Mouse (Mus musculus) liver, postnatal 0 days (tissue): Measurements from ENCODE around the gene Tmem30a.

Experiments used
- CTCF ChIP-seq: sonication (generic); IDR thresholded peaks from 2 replicates; pipeline ENCODE4 v1.5.1; 2016; ENCODE audit warnings: antibody characterized with exemption, low read depth
- EP300 ChIP-seq: IDR thresholded peaks from 2 replicates; pipeline ENCODE4 v1.6.1; 2016; ENCODE audit warnings: antibody characterized with exemption, low read depth, mild to moderate bottlenecking

GRCm38 (mm10) chr9:79809411-79809810, 16.1 kb upstream of the Tmem30a start:
- TF ChIP-seq EP300, result no peak
- TF ChIP-seq CTCF, result no peak
